In genomic region chr8:105605491-105606188, GRCm38 (mm10) we compare ENCODE assay signal across 8 mouse cellular contexts. TPM values are rescaled to one million over a fixed set of nuclear protein-coding genes. Genes with fewer than 3 reads are reported as not detected.
DNase-seq lines count a peak whose midpoint lies in the region; ATAC-seq and TF ChIP-seq lines count a peak whose summit lies in the region.

No protein-coding gene starts in this region.

- H3K9me3 ChIP-seq in heart, embryonic 10.5 days: no peaks in the 10 kb centered on the region
- H3K9me3 ChIP-seq in kidney, embryonic 15.5 days (replicated peaks): no peaks in the 10 kb centered on the region

- H3K4me2 ChIP-seq in kidney, embryonic 15.5 days: peak overlapping the region; percentile 83

- peaks cover 31% of the 10 kb centered on the region for H3K79me3 ChIP-seq in C2C12 (ENCODE audit: low read depth)

- H3K4me1 ChIP-seq in heart, embryonic 10.5 days: peaks cover 48% of the 10 kb centered on the region
- peaks cover 48% of the 10 kb centered on the region for H3K4me1 ChIP-seq in kidney, embryonic 15.5 days

- H3K27me3 ChIP-seq in C2C12 (ENCODE audit: control insufficient read depth, insufficient read depth, insufficient read length): no peaks in the 10 kb centered on the region
- 0 out of 2 replicates have a peak, but pooled peaks cover 4% of the 10 kb centered on the region for H3K27me3 ChIP-seq in heart, embryonic 10.5 days (ENCODE audit: insufficient read depth, poor library complexity, severe bottlenecking)
- H3K27me3 ChIP-seq in kidney, embryonic 15.5 days: no peaks in the 10 kb centered on the region

- no peak for TF ChIP-seq CTCF in C2C12 (IDR thresholded peaks at IDR 0.05; ENCODE audit: control insufficient read depth, insufficient read depth, insufficient read length)

- ATAC-seq in kidney, embryonic 15.5 days (replicated peaks; ENCODE audit: low FRiP score): peak; percentile 30

- WGBS in heart, embryonic 10.5 days: 1% methylated on average over 39 of the region's 39 CpGs
- WGBS in kidney, embryonic 15.5 days: under 1% methylated on average over 37 of the region's 39 CpGs

- H3K4me3 ChIP-seq in C2C12 (ENCODE audit: insufficient read depth, poor library complexity, severe bottlenecking): peak overlapping the region; percentile 68
- peak overlapping the region; percentile 87 for H3K4me3 ChIP-seq in heart, embryonic 10.5 days
- H3K4me3 ChIP-seq in kidney, embryonic 15.5 days (replicated peaks): peak overlapping the region; percentile 81

- no peaks in the 10 kb centered on the region for H3K36me3 ChIP-seq in C2C12 (ENCODE audit: control insufficient read depth, insufficient read depth)
- no peaks in the 10 kb centered on the region for H3K36me3 ChIP-seq in heart, embryonic 10.5 days
- H3K36me3 ChIP-seq in kidney, embryonic 15.5 days: no peaks in the 10 kb centered on the region

- DNase-seq in MN1 (ENCODE audit: low spot score): peak; percentile 60
- peak; percentile 47 to 51 for DNase-seq in cerebellum, postnatal 36 days
- no peak for DNase-seq in heart, embryonic 10.5 days (ENCODE audit: low spot score)
- peak; percentile 54 for DNase-seq in lung, postnatal 14 days
- peak; percentile 45 to 57 for DNase-seq in spleen, adult 18-20 months
- DNase-seq in left cerebral cortex, adult 8-10 months (ENCODE audit: low spot score in 2 of 2): no peak

- peaks cover 53% of the 10 kb centered on the region for H3K79me2 ChIP-seq in C2C12 (ENCODE audit: control insufficient read depth, insufficient read depth)

- peak overlapping the region; percentile 99 for H3ac ChIP-seq in C2C12 (ENCODE audit: control insufficient read depth, insufficient read length, low read depth)

- H3K27ac ChIP-seq in heart, embryonic 10.5 days: peak overlapping the region; percentile 94
- peak overlapping the region; percentile 95 for H3K27ac ChIP-seq in kidney, embryonic 15.5 days

- H3K9ac ChIP-seq in kidney, embryonic 15.5 days: peak overlapping the region; percentile 89

TF ChIP-seq in C2C12, 6 proteins besides CTCF, POLR2A, EP300 and RAD21:
- no peak for TF ChIP-seq MAX (IDR thresholded peaks at IDR 0.05)
- TF ChIP-seq USF1 (IDR thresholded peaks at IDR 0.05; ENCODE audit: low read depth): no peak
- TF ChIP-seq CEBPB (IDR thresholded peaks at IDR 0.05; ENCODE audit: low read depth): no peak
- no peak for TF ChIP-seq FOSL1 (IDR thresholded peaks at IDR 0.05; ENCODE audit: insufficient read depth, low read length, poor library complexity, severe bottlenecking)
- TF ChIP-seq MYOG (IDR thresholded peaks at IDR 0.05; ENCODE audit: control insufficient read depth, extremely low read depth, insufficient read length): no peak
- no peak for TF ChIP-seq MYOD1 (IDR thresholded peaks at IDR 0.05; ENCODE audit: control insufficient read depth, insufficient read length, low read depth)

RNA-seq across cellular contexts. Expression of gene Ripor1, which starts 0.6 kb away (rescaled TPM):
- 28.7 TPM for polyA plus RNA-seq in C2C12 (2012; fragmentation: generic; extraction: Trizol)
- polyA plus RNA-seq in heart, embryonic 10.5 days (2016; fragmentation: Nextera tagmentation; extraction: Ambion mirVana): 34.8 and 37.3 TPM in 2 replicates
- 33.3 and 39.5 TPM in 2 replicates for polyA plus RNA-seq in kidney, embryonic 15.5 days (2015; fragmentation: Nextera tagmentation; extraction: Ambion mirVana)
- total RNA-seq in left cerebral cortex, adult 8-10 months (2022): 10 to 100 TPM; 65.5 to 70.5 (median 67.3) TPM

RNA-seq across cellular contexts. Expression of gene Ctcf, which starts 30.7 kb away (rescaled TPM):
- polyA plus RNA-seq in C2C12 (2012; fragmentation: generic; extraction: Trizol): 30.2 TPM
- polyA plus RNA-seq in heart, embryonic 10.5 days (2016; fragmentation: Nextera tagmentation; extraction: Ambion mirVana): 70.3 and 103 TPM in 2 replicates
- polyA plus RNA-seq in kidney, embryonic 15.5 days (2015; fragmentation: Nextera tagmentation; extraction: Ambion mirVana): 134 TPM in 2 replicates
- 10 to 100 TPM; 65.3 to 80.8 (median 68.8) TPM for total RNA-seq in left cerebral cortex, adult 8-10 months (2022)

RNA-seq across cellular contexts. Expression of gene Agrp, which starts 31.6 kb away (rescaled TPM):
- polyA plus RNA-seq in C2C12 (2012; fragmentation: generic; extraction: Trizol): 0.18 TPM
- polyA plus RNA-seq in heart, embryonic 10.5 days (2016; fragmentation: Nextera tagmentation; extraction: Ambion mirVana): 0.31 and 0.35 TPM in 2 replicates
- polyA plus RNA-seq in kidney, embryonic 15.5 days (2015; fragmentation: Nextera tagmentation; extraction: Ambion mirVana): 0.83 and 1.1 TPM in 2 replicates
- total RNA-seq in left cerebral cortex, adult 8-10 months (2022): not detected

RNA-seq across cellular contexts. Expression of gene Atp6v0d1, which starts 39.8 kb away (rescaled TPM):
- polyA plus RNA-seq in C2C12 (2012; fragmentation: generic; extraction: Trizol): 95.1 TPM
- 69.7 and 70.6 TPM in 2 replicates for polyA plus RNA-seq in heart, embryonic 10.5 days (2016; fragmentation: Nextera tagmentation; extraction: Ambion mirVana)
- 85.8 and 88.3 TPM in 2 replicates for polyA plus RNA-seq in kidney, embryonic 15.5 days (2015; fragmentation: Nextera tagmentation; extraction: Ambion mirVana)
- 100 to 1,000 TPM; 297 to 314 (median 303) TPM for total RNA-seq in left cerebral cortex, adult 8-10 months (2022)

Comparison
In these comparisons a context has a peak if more than half of its experiments do, and no peak if none do; other contexts are left out.
1. DNase-seq: peak in MN1 (single experiment), cerebellum, postnatal 36 days (2 of 2), lung, postnatal 14 days (single experiment) and spleen, adult 18-20 months (2 of 2); none in heart, embryonic 10.5 days (single experiment) and left cerebral cortex, adult 8-10 months (0 of 2).
2. Peak in every context shown above with its lines, with median percentiles within 50 percentile points of each other: H3K4me3 ChIP-seq.